Mouse (Mus musculus): Measurements from ENCODE around the gene Dgkb. TPM values are rescaled to one million over a fixed set of nuclear protein-coding genes. Genes with fewer than 3 reads are reported as not detected.

Dgkb gene
- polyA plus RNA-seq, 1 experiment from 2014 or later, result 0.73 TPM

- 74% methylated on average over 3 of the region's 3 CpGs for WGBS
Measured at GRCm38 (mm10) chr12:38303841-38304240, 486.3 kb downstream of the Dgkb start.

GRCm38 (mm10) chr12:38304245-38304644, 486.7 kb downstream of the Dgkb start:
- no peak for ATAC-seq (ENCODE audit: insufficient number of reproducible peaks, insufficient read depth, low FRiP score, low TSS enrichment, low read depth)
- no peak overlapping the region for H3K4me3 ChIP-seq
- H3K4me1 ChIP-seq, result no peaks in the 10 kb centered on the region
- no peaks in the 10 kb centered on the region for H3K9me3 ChIP-seq
- H3K4me2 ChIP-seq, result no peak overlapping the region
- H3K36me3 ChIP-seq, result no peaks in the 10 kb centered on the region
- 84% methylated on average over 3 of the region's 3 CpGs for WGBS
- H3K27ac ChIP-seq, result no peak overlapping the region
- no peak overlapping the region for H3K9ac ChIP-seq
- no peaks in the 10 kb centered on the region for H3K27me3 ChIP-seq

More at GRCm38 (mm10) chr12:38303841-38304240, 486.3 kb downstream of the Dgkb start:
- ATAC-seq (ENCODE audit: insufficient number of reproducible peaks, insufficient read depth, low FRiP score, low TSS enrichment, low read depth), result no peak
- no peak overlapping the region for H3K9ac ChIP-seq
- no peaks in the 10 kb centered on the region for H3K36me3 ChIP-seq
- H3K4me2 ChIP-seq, result no peak overlapping the region
- no peak overlapping the region for H3K27ac ChIP-seq
- H3K9me3 ChIP-seq, result no peaks in the 10 kb centered on the region
- H3K4me3 ChIP-seq, result no peak overlapping the region
- no peaks in the 10 kb centered on the region for H3K27me3 ChIP-seq
- H3K4me1 ChIP-seq, result no peaks in the 10 kb centered on the region

GRCm38 (mm10) chr12:38309885-38310284, 492.4 kb downstream of the Dgkb start:
- no peak overlapping the region for H3K27ac ChIP-seq
- H3K9ac ChIP-seq, result no peak overlapping the region
- ATAC-seq (ENCODE audit: insufficient number of reproducible peaks, insufficient read depth, low FRiP score, low TSS enrichment, low read depth), result no peak
- no peaks in the 10 kb centered on the region for H3K9me3 ChIP-seq
- H3K4me1 ChIP-seq, result no peaks in the 10 kb centered on the region
- H3K27me3 ChIP-seq, result no peaks in the 10 kb centered on the region
- no peak overlapping the region for H3K4me3 ChIP-seq
- H3K4me2 ChIP-seq, result no peak overlapping the region
- H3K36me3 ChIP-seq, result no peaks in the 10 kb centered on the region

- Histone ChIP-seq H3K36me3 (no peaks in the 10 kb centered on the region), H3K27ac (no peak overlapping the region), H3K4me3 (no peak overlapping the region), H3K9ac (no peak overlapping the region), H3K4me1 (no peaks in the 10 kb centered on the region), H3K27me3 (no peaks in the 10 kb centered on the region), H3K9me3 (no peaks in the 10 kb centered on the region), H3K4me2 (no peak overlapping the region)
- ATAC-seq (ENCODE audit: insufficient number of reproducible peaks, insufficient read depth, low FRiP score, low TSS enrichment, low read depth), result no peak
- 75% methylated on average over 1 of the region's 1 CpGs for WGBS
Measured at GRCm38 (mm10) chr12:38327729-38328271, 510.3 kb downstream of the Dgkb start.

- Histone ChIP-seq H3K4me2 (no peak overlapping the region), H3K27me3 (no peaks in the 10 kb centered on the region), H3K4me1 (no peaks in the 10 kb centered on the region), H3K9me3 (no peaks in the 10 kb centered on the region), H3K27ac (no peak overlapping the region), H3K36me3 (no peaks in the 10 kb centered on the region), H3K4me3 (no peak overlapping the region), H3K9ac (no peak overlapping the region)
- no peak for ATAC-seq (ENCODE audit: insufficient number of reproducible peaks, insufficient read depth, low FRiP score, low TSS enrichment, low read depth)
Measured at GRCm38 (mm10) chr12:38328779-38329178, 511.3 kb downstream of the Dgkb start.

- H3K9me3 ChIP-seq, result no peaks in the 10 kb centered on the region
- H3K27ac ChIP-seq, result no peak overlapping the region
- no peak overlapping the region for H3K4me3 ChIP-seq
- WGBS, result 13% methylated on average over 6 of the region's 6 CpGs
- no peaks in the 10 kb centered on the region for H3K4me1 ChIP-seq
- ATAC-seq (ENCODE audit: insufficient number of reproducible peaks, insufficient read depth, low FRiP score, low TSS enrichment, low read depth), result no peak
- no peak overlapping the region for H3K4me2 ChIP-seq
- H3K36me3 ChIP-seq, result no peaks in the 10 kb centered on the region
- no peak overlapping the region for H3K9ac ChIP-seq
- no peaks in the 10 kb centered on the region for H3K27me3 ChIP-seq
Measured at GRCm38 (mm10) chr12:38342657-38343056, 525.1 kb downstream of the Dgkb start.

GRCm38 (mm10) chr12:38352481-38352880, 535.0 kb downstream of the Dgkb start:
- H3K4me3 ChIP-seq, result no peak overlapping the region
- H3K27ac ChIP-seq, result no peak overlapping the region
- H3K9ac ChIP-seq, result no peak overlapping the region
- H3K27me3 ChIP-seq, result no peaks in the 10 kb centered on the region
- H3K36me3 ChIP-seq, result no peaks in the 10 kb centered on the region
- H3K9me3 ChIP-seq, result no peaks in the 10 kb centered on the region
- H3K4me1 ChIP-seq, result no peaks in the 10 kb centered on the region
- H3K4me2 ChIP-seq, result no peak overlapping the region
- no peak for ATAC-seq (ENCODE audit: insufficient number of reproducible peaks, insufficient read depth, low FRiP score, low TSS enrichment, low read depth)
- WGBS, result 84% methylated on average over 3 of the region's 3 CpGs

- Histone ChIP-seq H3K36me3 (no peaks in the 10 kb centered on the region), H3K27me3 (no peaks in the 10 kb centered on the region), H3K27ac (no peak overlapping the region), H3K9me3 (no peaks in the 10 kb centered on the region), H3K4me1 (no peaks in the 10 kb centered on the region), H3K4me3 (no peak overlapping the region), H3K9ac (no peak overlapping the region), H3K4me2 (no peak overlapping the region)
- no peak for ATAC-seq (ENCODE audit: insufficient number of reproducible peaks, insufficient read depth, low FRiP score, low TSS enrichment, low read depth)
- 85% methylated on average over 1 of the region's 1 CpGs for WGBS
Measured at GRCm38 (mm10) chr12:38356386-38356785, 538.9 kb downstream of the Dgkb start.

GRCm38 (mm10) chr12:38361491-38361890, 544.0 kb downstream of the Dgkb start:
- Histone ChIP-seq H3K4me3 (no peak overlapping the region), H3K36me3 (no peaks in the 10 kb centered on the region), H3K27me3 (no peaks in the 10 kb centered on the region), H3K27ac (no peak overlapping the region), H3K4me1 (no peaks in the 10 kb centered on the region), H3K4me2 (no peak overlapping the region), H3K9me3 (no peaks in the 10 kb centered on the region), H3K9ac (no peak overlapping the region)
- no peak for ATAC-seq (ENCODE audit: insufficient number of reproducible peaks, insufficient read depth, low FRiP score, low TSS enrichment, low read depth)
- WGBS, result 86% methylated on average over 4 of the region's 4 CpGs

GRCm38 (mm10) chr12:38371597-38371996, 554.1 kb downstream of the Dgkb start:
- H3K9me3 ChIP-seq, result no peaks in the 10 kb centered on the region
- no peak overlapping the region for H3K9ac ChIP-seq
- H3K4me3 ChIP-seq, result no peak overlapping the region
- no peaks in the 10 kb centered on the region for H3K4me1 ChIP-seq
- H3K27me3 ChIP-seq, result no peaks in the 10 kb centered on the region
- WGBS, result 77% methylated on average over 2 of the region's 2 CpGs
- H3K4me2 ChIP-seq, result no peak overlapping the region
- ATAC-seq (ENCODE audit: insufficient number of reproducible peaks, insufficient read depth, low FRiP score, low TSS enrichment, low read depth), result no peak
- no peak overlapping the region for H3K27ac ChIP-seq
- H3K36me3 ChIP-seq, result no peaks in the 10 kb centered on the region

- H3K9me3 ChIP-seq, result no peaks in the 10 kb centered on the region
- no peak for ATAC-seq (ENCODE audit: insufficient number of reproducible peaks, insufficient read depth, low FRiP score, low TSS enrichment, low read depth)
- H3K27ac ChIP-seq, result no peak overlapping the region
- no peaks in the 10 kb centered on the region for H3K4me1 ChIP-seq
- no peak overlapping the region for H3K4me3 ChIP-seq
- no peak overlapping the region for H3K4me2 ChIP-seq
- WGBS, result 88% methylated on average over 3 of the region's 3 CpGs
- H3K27me3 ChIP-seq, result no peaks in the 10 kb centered on the region
- no peaks in the 10 kb centered on the region for H3K36me3 ChIP-seq
- H3K9ac ChIP-seq, result no peak overlapping the region
Measured at GRCm38 (mm10) chr12:38374159-38374558, 556.6 kb downstream of the Dgkb start.

GRCm38 (mm10) chr12:38385942-38386341, 568.4 kb downstream of the Dgkb start:
- Histone ChIP-seq H3K4me1 (no peaks in the 10 kb centered on the region), H3K4me3 (no peak overlapping the region), H3K4me2 (no peak overlapping the region), H3K9me3 (no peaks in the 10 kb centered on the region), H3K9ac (no peak overlapping the region), H3K27me3 (no peaks in the 10 kb centered on the region), H3K36me3 (no peaks in the 10 kb centered on the region), H3K27ac (no peak overlapping the region)
- WGBS, result 83% methylated on average over 6 of the region's 6 CpGs
- ATAC-seq (ENCODE audit: insufficient number of reproducible peaks, insufficient read depth, low FRiP score, low TSS enrichment, low read depth), result no peak

GRCm38 (mm10) chr12:38386991-38387390, 569.5 kb downstream of the Dgkb start:
- Histone ChIP-seq H3K4me3 (no peak overlapping the region), H3K9me3 (no peaks in the 10 kb centered on the region), H3K9ac (no peak overlapping the region), H3K4me1 (no peaks in the 10 kb centered on the region), H3K4me2 (no peak overlapping the region), H3K27me3 (no peaks in the 10 kb centered on the region), H3K27ac (no peak overlapping the region), H3K36me3 (no peaks in the 10 kb centered on the region)
- no peak for ATAC-seq (ENCODE audit: insufficient number of reproducible peaks, insufficient read depth, low FRiP score, low TSS enrichment, low read depth)
- WGBS, result 88% methylated on average over 1 of the region's 1 CpGs

All from embryonic facial prominence, embryonic 13.5 days (tissue).